Mouse (Mus musculus): ENCODE data around the gene Cbl. TPM values are rescaled to one million over a fixed set of nuclear protein-coding genes. Genes with fewer than 3 reads are reported as not detected.

Cbl gene
- polyA plus RNA-seq, 1 experiment from 2014 or later = 27.6 TPM

- H3K4me1 ChIP-seq (ENCODE audit: control insufficient read depth, insufficient read depth, low read length) = 0 out of 2 replicates have a peak, but pooled peaks cover 7% of the 10 kb centered on the region
- ATAC-seq (ENCODE audit: low FRiP score, low TSS enrichment) = no peak; the same call in 1 of the 2 replicates
- no peaks in the 10 kb centered on the region for H3K9me3 ChIP-seq (ENCODE audit: control insufficient read depth, low read length)
- 30% methylated on average over 24 of the region's 24 CpGs for WGBS
- H3K27me3 ChIP-seq (ENCODE audit: control insufficient read depth, insufficient read depth, low read length) = no peaks in the 10 kb centered on the region
- no peaks in the 10 kb centered on the region for H3K36me3 ChIP-seq (ENCODE audit: control insufficient read depth, insufficient read depth, low read length)
- DNase-seq = peak; percentile 87
- H3K4me3 ChIP-seq (replicated peaks; ENCODE audit: low read depth, low read length) = no peak overlapping the region
- no peak overlapping the region for H3K27ac ChIP-seq (replicated peaks; ENCODE audit: low read depth, low read length)
- no peak overlapping the region for H3K9ac ChIP-seq (replicated peaks; ENCODE audit: low read length)
- peak overlapping the region; percentile 45 for H3K4me2 ChIP-seq (ENCODE audit: low read length)
Measured at GRCm38 (mm10) chr9:44093612-44094503, 140.0 kb downstream of the Cbl start.

Other genes starting within 250 kb of the Cbl start
- gene Thy1, start 190.7 kb downstream of the Cbl start, polyA plus RNA-seq (2014; fragmentation: Nextera tagmentation; extraction: Ambion mirVana) = 1.6 and 1.8 TPM in 2 replicates
- 6.6 and 9.4 TPM in 2 replicates for gene Usp2, start 167.0 kb downstream of the Cbl start, polyA plus RNA-seq (2014; fragmentation: Nextera tagmentation; extraction: Ambion mirVana)
- gene Mfrp, start 132.3 kb downstream of the Cbl start, polyA plus RNA-seq (2014; fragmentation: Nextera tagmentation; extraction: Ambion mirVana) = 0.09 and 0.11 TPM in 2 replicates
- gene C1qtnf5, start 126.8 kb downstream of the Cbl start, polyA plus RNA-seq (2014; fragmentation: Nextera tagmentation; extraction: Ambion mirVana) = 3.7 and 4.0 TPM in 2 replicates
- gene Gm49380, start 120.5 kb downstream of the Cbl start, polyA plus RNA-seq (2014; fragmentation: Nextera tagmentation; extraction: Ambion mirVana) = 0.11 and 0.12 TPM in 2 replicates
- 25.7 and 29.9 TPM in 2 replicates for gene Rnf26, start 120.5 kb downstream of the Cbl start, polyA plus RNA-seq (2014; fragmentation: Nextera tagmentation; extraction: Ambion mirVana)
- 6.1 and 13.2 TPM in 2 replicates for gene Mcam, start 99.6 kb downstream of the Cbl start, polyA plus RNA-seq (2014; fragmentation: Nextera tagmentation; extraction: Ambion mirVana)
- not detected in 2 replicates for gene Ccdc153, start 6.6 kb upstream of the Cbl start, polyA plus RNA-seq (2014; fragmentation: Nextera tagmentation; extraction: Ambion mirVana)
- 0.49 and 0.57 TPM in 2 replicates for gene Pdzd3, start 17.4 kb upstream of the Cbl start, polyA plus RNA-seq (2014; fragmentation: Nextera tagmentation; extraction: Ambion mirVana)
- 3.7 and 3.9 TPM in 2 replicates for gene Nlrx1, start 34.5 kb upstream of the Cbl start, polyA plus RNA-seq (2014; fragmentation: Nextera tagmentation; extraction: Ambion mirVana)
- 18.9 and 20.1 TPM in 2 replicates for gene Abcg4, start 54.6 kb upstream of the Cbl start, polyA plus RNA-seq (2014; fragmentation: Nextera tagmentation; extraction: Ambion mirVana)
- 15.9 and 24.7 TPM in 2 replicates for gene Hinfp, start 71.6 kb upstream of the Cbl start, polyA plus RNA-seq (2014; fragmentation: Nextera tagmentation; extraction: Ambion mirVana)
- 25.2 and 25.5 TPM in 2 replicates for gene C2cd2l, start 86.2 kb upstream of the Cbl start, polyA plus RNA-seq (2014; fragmentation: Nextera tagmentation; extraction: Ambion mirVana)
- 37.0 and 40.5 TPM in 2 replicates for gene Dpagt1, start 92.0 kb upstream of the Cbl start, polyA plus RNA-seq (2014; fragmentation: Nextera tagmentation; extraction: Ambion mirVana)
- 98.1 and 128 TPM in 2 replicates for gene H2afx, start 100.6 kb upstream of the Cbl start, polyA plus RNA-seq (2014; fragmentation: Nextera tagmentation; extraction: Ambion mirVana)
- 53.5 and 64.7 TPM in 2 replicates for gene Hmbs, start 110.2 kb upstream of the Cbl start, polyA plus RNA-seq (2014; fragmentation: Nextera tagmentation; extraction: Ambion mirVana)
- 34.4 and 36.7 TPM in 2 replicates for gene Vps11, start 127.6 kb upstream of the Cbl start, polyA plus RNA-seq (2014; fragmentation: Nextera tagmentation; extraction: Ambion mirVana)
- 18.2 and 27.1 TPM in 2 replicates for gene Hyou1, start 145.4 kb upstream of the Cbl start, polyA plus RNA-seq (2014; fragmentation: Nextera tagmentation; extraction: Ambion mirVana)
- 42.9 and 46.8 TPM in 2 replicates for gene Slc37a4, start 162.8 kb upstream of the Cbl start, polyA plus RNA-seq (2014; fragmentation: Nextera tagmentation; extraction: Ambion mirVana)
- gene Rps25, start 173.1 kb upstream of the Cbl start, polyA plus RNA-seq (2014; fragmentation: Nextera tagmentation; extraction: Ambion mirVana) = 1,282 and 1,427 TPM in 2 replicates
- gene Trappc4, start 173.6 kb upstream of the Cbl start, polyA plus RNA-seq (2014; fragmentation: Nextera tagmentation; extraction: Ambion mirVana) = 329 and 359 TPM in 2 replicates
- 33.3 and 36.4 TPM in 2 replicates for gene Ccdc84, start 184.5 kb upstream of the Cbl start, polyA plus RNA-seq (2014; fragmentation: Nextera tagmentation; extraction: Ambion mirVana)
- gene Foxr1, start 207.1 kb upstream of the Cbl start, polyA plus RNA-seq (2014; fragmentation: Nextera tagmentation; extraction: Ambion mirVana) = not detected in 2 replicates
- not detected in 2 replicates for gene Upk2, start 220.9 kb upstream of the Cbl start, polyA plus RNA-seq (2014; fragmentation: Nextera tagmentation; extraction: Ambion mirVana)
- gene Bcl9l, start 248.8 kb upstream of the Cbl start, polyA plus RNA-seq (2014; fragmentation: Nextera tagmentation; extraction: Ambion mirVana) = 12.6 and 14.9 TPM in 2 replicates